Mouse (Mus musculus) heart, adult 11 months (tissue): Measurements from ENCODE around the gene Klra8.
"Not testable (repeated sequence)": the region's sequence is repeated elsewhere in the genome, so short reads cannot be mapped to it uniquely, and the experiment has no call there.

Experiments
- DNase-seq: peaks from one replicate; pipeline ENCODE4 v3.0.0; 2022

Klra8 gene

GRCm38 (mm10) chr6:130129798-130130197 is at the start of gene Klra8:
Gene Klra8, minus strand, starts transcription at chr6:130129898.
- DNase-seq, result not testable (repeated sequence)

- peak; percentile 77 for DNase-seq
Measured at GRCm38 (mm10) chr6:130110485-130110884, 19.2 kb downstream of the Klra8 start.

GRCm38 (mm10) chr6:130102743-130103142 is 27.0 kb downstream of the Klra8 start:
- not testable (repeated sequence) for DNase-seq

- no peak for DNase-seq
Measured at GRCm38 (mm10) chr6:130092336-130092948, 37.3 kb downstream of the Klra8 start.

GRCm38 (mm10) chr6:130067171-130067570 is 62.5 kb downstream of the Klra8 start, which contains the start of gene Klra4:
Gene Klra4, minus strand, starts transcription at chr6:130067271.
- not testable (repeated sequence) for DNase-seq
